ENCODE assay signal across 8 mouse cellular contexts in the genomic region with DNA sequence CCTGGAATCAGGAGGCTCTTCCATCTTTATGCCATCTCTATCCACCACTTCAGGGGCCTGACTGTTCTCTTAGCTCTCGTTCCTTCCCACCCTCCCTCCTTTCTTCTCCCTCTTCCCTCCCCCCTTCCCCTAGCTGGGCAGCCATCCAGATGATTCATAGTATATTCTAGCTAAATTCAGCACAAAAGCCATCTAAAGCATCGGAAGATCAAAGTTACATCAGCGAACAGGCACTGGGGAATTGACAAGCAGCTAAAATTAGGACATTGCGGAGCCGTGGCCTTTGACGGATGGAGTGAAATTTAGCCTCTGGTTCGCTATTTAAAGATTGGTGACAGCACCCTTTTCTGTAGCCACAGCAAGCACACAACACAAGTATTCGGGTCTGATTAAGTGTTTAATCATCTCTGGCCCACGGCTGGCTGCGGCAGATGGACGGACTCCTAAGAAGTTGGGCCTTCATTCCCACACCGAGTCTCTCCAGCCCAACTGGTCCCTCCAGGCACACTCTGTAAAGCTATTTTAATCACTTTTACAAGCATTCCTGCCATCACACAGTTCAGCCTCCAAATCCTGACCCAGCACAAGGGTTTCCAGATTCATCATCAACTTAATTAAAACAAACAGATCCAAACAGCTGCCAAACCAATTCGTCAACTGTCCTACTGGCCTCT.
A peak's percentile ranks its signal among the peaks of the same experiment; 100 is the strongest.
DNase-seq lines count a peak whose midpoint lies in the region; ATAC-seq lines count a peak whose summit lies in the region.

No protein-coding gene starts in this region.

- H3K9me3 ChIP-seq in embryonic facial prominence, embryonic 14.5 days (ENCODE audit: control insufficient read depth, low read length), result no peaks in the 10 kb centered on the region
- H3K9me3 ChIP-seq in heart, embryonic 12.5 days (replicated peaks), result no peaks in the 10 kb centered on the region
- no peaks in the 10 kb centered on the region for H3K9me3 ChIP-seq in stomach, embryonic 15.5 days

- peak overlapping the region; percentile 53 for H3K27ac ChIP-seq in embryonic facial prominence, embryonic 14.5 days (replicated peaks; ENCODE audit: low read depth, low read length)
- H3K27ac ChIP-seq in heart, embryonic 12.5 days (ENCODE audit: poor library complexity, severe bottlenecking), result peak overlapping the region; percentile 76
- peak overlapping the region; percentile 33; the same call in 1 of the 2 replicates for H3K27ac ChIP-seq in stomach, embryonic 15.5 days

- H3K4me2 ChIP-seq in embryonic facial prominence, embryonic 14.5 days (ENCODE audit: low read depth, low read length), result 0 out of 2 replicates have a peak overlapping the region, but pooled peaks have one; percentile 21
- peak overlapping the region; percentile 1; the same call in 1 of the 2 replicates for H3K4me2 ChIP-seq in heart, embryonic 12.5 days
- H3K4me2 ChIP-seq in stomach, embryonic 15.5 days, result peak overlapping the region; percentile 9; the same call in 1 of the 2 replicates

- peak; percentile 79 for ATAC-seq in embryonic facial prominence, embryonic 14.5 days (ENCODE audit: low read depth)
- peak; percentile 60 for ATAC-seq in heart, embryonic 12.5 days (ENCODE audit: insufficient number of reproducible peaks, low FRiP score)
- peak; percentile 40; the same call in 1 of the 2 replicates for ATAC-seq in stomach, embryonic 15.5 days (ENCODE audit: insufficient read depth, low FRiP score, low read depth)
- ATAC-seq in inflammation-experienced regulatory T-cells, adult 6 months, result no peak

- H3K9ac ChIP-seq in embryonic facial prominence, embryonic 14.5 days (ENCODE audit: low read depth, low read length), result 0 out of 2 replicates have a peak overlapping the region, but pooled peaks have one; percentile 6
- peak overlapping the region; percentile 27; the same call in 1 of the 2 replicates for H3K9ac ChIP-seq in heart, embryonic 12.5 days
- H3K9ac ChIP-seq in stomach, embryonic 15.5 days, result no peak overlapping the region

- H3K4me3 ChIP-seq in embryonic facial prominence, embryonic 14.5 days (ENCODE audit: low read depth, low read length), result no peak overlapping the region
- H3K4me3 ChIP-seq in heart, embryonic 12.5 days, result no peak overlapping the region
- H3K4me3 ChIP-seq in stomach, embryonic 15.5 days (replicated peaks), result no peak overlapping the region

- H3K36me3 ChIP-seq in embryonic facial prominence, embryonic 14.5 days (ENCODE audit: control insufficient read depth, insufficient read depth, low read length), result no peaks in the 10 kb centered on the region
- no peaks in the 10 kb centered on the region for H3K36me3 ChIP-seq in heart, embryonic 12.5 days
- H3K36me3 ChIP-seq in stomach, embryonic 15.5 days, result no peaks in the 10 kb centered on the region

- H3K27me3 ChIP-seq in embryonic facial prominence, embryonic 14.5 days (replicated peaks; ENCODE audit: control insufficient read depth, insufficient read depth, low read length), result no peaks in the 10 kb centered on the region
- no peaks in the 10 kb centered on the region for H3K27me3 ChIP-seq in heart, embryonic 12.5 days (replicated peaks)
- H3K27me3 ChIP-seq in stomach, embryonic 15.5 days (replicated peaks), result no peaks in the 10 kb centered on the region

- H3K4me1 ChIP-seq in embryonic facial prominence, embryonic 14.5 days (ENCODE audit: control insufficient read depth, insufficient read depth, low read length), result peaks cover 28% of the 10 kb centered on the region
- H3K4me1 ChIP-seq in heart, embryonic 12.5 days (replicated peaks), result peaks cover 37% of the 10 kb centered on the region
- H3K4me1 ChIP-seq in stomach, embryonic 15.5 days, result peaks cover 13% of the 10 kb centered on the region; the same call in 1 of the 2 replicates

- 10% methylated on average over 13 of the region's 13 CpGs for WGBS in embryonic facial prominence, embryonic 14.5 days
- 20% methylated on average over 13 of the region's 13 CpGs for WGBS in heart, embryonic 12.5 days
- 17% methylated on average over 13 of the region's 13 CpGs for WGBS in stomach, embryonic 15.5 days

- peak; percentile 7 for DNase-seq in kidney, adult 9 months
- no peak for DNase-seq in kidney, adult 18-20 months
- DNase-seq in embryonic facial prominence, embryonic 14.5 days (ENCODE audit: low spot score), result peak; percentile 91
- DNase-seq in layer of hippocampus, adult 9-10 months (ENCODE audit: low spot score), result peak; percentile 24
- peak; percentile 74 to 90 for DNase-seq in lung, postnatal 4 days
